ENCODE assay signal across 14 mouse cellular contexts in the genomic region with DNA sequence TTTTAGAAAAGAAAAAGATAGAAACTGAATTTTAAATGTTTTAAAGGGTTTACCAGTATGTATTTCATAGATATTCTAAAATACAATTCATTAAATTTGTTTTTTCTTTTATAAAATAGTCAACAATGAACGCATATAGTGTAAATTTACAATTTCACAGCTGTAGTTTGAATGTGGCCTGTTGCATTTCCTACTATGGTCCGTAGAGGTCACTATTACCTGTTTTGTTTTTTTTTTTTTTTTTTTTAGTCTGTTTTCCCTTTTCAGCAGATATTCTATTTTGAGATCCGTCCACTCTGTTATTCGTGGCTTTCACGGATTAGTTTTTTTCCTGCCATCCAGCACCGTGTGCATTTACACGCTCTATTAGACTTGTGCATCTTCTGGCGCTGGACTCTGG. TPM values are rescaled to one million over a fixed set of nuclear protein-coding genes. Genes with fewer than 3 reads are reported as not detected.
DNase-seq lines count a peak whose midpoint lies in the region; ATAC-seq and TF ChIP-seq lines count a peak whose summit lies in the region.
"Had no signal": no experiment of that assay in that cellular context is flagged by ENCODE, and none has a peak within 500 bp of the region (broad histone marks: within the 10 kb centered on the region; RNA-seq: fewer than 3 reads in every experiment).

No protein-coding gene starts in this region.

- peak; percentile 60; the same call in 1 of the 2 replicates for ATAC-seq in megakaryocyte-erythroid progenitor cell, adult 5-6 weeks (replicated peaks; ENCODE audit: low FRiP score, low TSS enrichment, poor library complexity, severe bottlenecking)

- TF ChIP-seq CTCF in left cerebral cortex, adult 2 months (IDR thresholded peaks at IDR 0.05), result peak; percentile 57

- no peak overlapping the region for H3K4me3 ChIP-seq in left cerebral cortex, adult 2 months
- H3K4me3 ChIP-seq: neural tube, embryonic 13.5 days; stomach, embryonic 15.5 days had no signal

- DNase-seq in embryo, embryonic 10 days (ENCODE audit: low spot score), result peak; percentile 16
- no peak for DNase-seq in embryo, embryonic 9.5 days (ENCODE audit: extremely low spot score)
- no peak for DNase-seq in left cerebral cortex, adult 2 months (ENCODE audit: extremely low spot score in 1 of 2, low spot score in 2 of 2)
- DNase-seq in left cerebral cortex, adult 8-10 months (ENCODE audit: low spot score in 2 of 2), result no peak
- DNase-seq in brain, adult 2 months (ENCODE audit: low read depth, low spot score), result peak; percentile 28
- DNase-seq in B cell, adult 2 months, result no peak
- DNase-seq in frontal cortex, adult 2 months (ENCODE audit: extremely low spot score in 1 of 2, low spot score in 1 of 2), result no peak
- DNase-seq: gastrocnemius, postnatal 36 days; kidney, adult 9 months; layer of hippocampus, adult 9-11 months had no signal

- intact Hi-C loops in left cerebral cortex, adult 2 months (cut with DNase I), result loop anchor here (2.0 to 5.0 kb wide), 3 partner anchors 62 to 499 kb away; a partner anchor contains a TSS

- H3K27ac ChIP-seq in left cerebral cortex, adult 2 months, result no peak overlapping the region
- H3K27ac ChIP-seq: neural tube, embryonic 13.5 days; stomach, embryonic 15.5 days had no signal

RNA-seq across cellular contexts. Expression of a gene that starts 53.7 kb away (rescaled TPM):
- under 1 TPM in 1 of 2 experiments, not detected in 1; 0.23 TPM for total RNA-seq in left cerebral cortex, adult 2 months (2021)
- not detected for total RNA-seq in left cerebral cortex, adult 8-10 months (2022)
- total RNA-seq in megakaryocyte-erythroid progenitor cell, adult 5-6 weeks (2014; fragmentation: Nextera tagmentation), result not detected in 2 replicates
- not detected in 2 replicates for total RNA-seq in megakaryocyte-erythroid progenitor cell, adult 5-6 weeks (2017)
- polyA plus RNA-seq in frontal cortex, adult 2 months (2012; rRNA removed), result 0.04 and 0.14 TPM in 2 replicates
- total RNA-seq: gastrocnemius, postnatal 36 days had no signal
- polyA plus RNA-seq: limb, embryonic 14.5 days; neural tube, embryonic 13.5 days; stomach, embryonic 15.5 days had no signal

Comparison
In these comparisons a context has a peak if more than half of its experiments do, and no peak if none do; other contexts are left out.
1. DNase-seq: peak in embryo, embryonic 10 days (single experiment) and brain, adult 2 months (single experiment); none in embryo, embryonic 9.5 days (single experiment), left cerebral cortex, adult 2 months (0 of 2), left cerebral cortex, adult 8-10 months (0 of 2), B cell, adult 2 months (0 of 2) and frontal cortex, adult 2 months (0 of 2).